Mouse (Mus musculus) thymus, postnatal 14 days (tissue): ENCODE measurements around the gene Fam189a2.

ENCODE experiments used
- DNase-seq: peaks from one replicate; pipeline ENCODE4 v3.0.0; 2021

The Fam189a2 gene

DNA sequence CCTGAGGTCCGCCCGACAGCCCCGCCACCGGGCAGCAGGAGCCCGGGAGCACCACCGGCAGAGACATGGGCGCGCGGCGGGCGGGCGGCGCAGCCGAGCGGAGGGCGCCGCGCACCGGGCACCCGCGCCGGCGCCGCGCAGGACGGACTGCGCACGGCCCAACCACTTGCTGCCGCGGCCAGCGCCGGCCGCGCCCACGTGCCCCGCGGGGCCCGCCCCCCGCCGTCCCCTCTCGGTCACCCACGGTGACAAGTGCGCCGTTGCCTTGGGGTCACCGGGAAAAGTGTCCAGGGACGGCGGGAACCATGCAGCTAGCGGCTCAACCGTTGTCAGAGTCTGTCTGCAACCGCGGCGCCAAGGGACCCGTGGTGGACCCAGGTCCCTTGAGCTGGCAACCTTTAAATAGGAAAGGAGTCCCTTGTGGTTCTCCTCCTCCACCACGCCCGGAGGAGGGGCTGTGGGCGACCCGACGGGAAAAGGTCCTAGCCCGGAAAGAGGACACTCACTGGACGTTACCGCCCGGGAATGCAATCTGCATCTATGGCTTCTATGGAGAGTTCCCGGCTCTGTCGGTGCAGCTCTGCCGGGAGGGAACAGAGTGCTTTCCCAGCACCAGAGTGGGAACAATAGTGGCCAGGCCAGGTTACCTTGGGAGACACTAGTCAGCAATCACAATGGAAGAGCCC lies at the start of gene Fam189a2:
Gene Fam189a2 (minus strand): TSS at position 149 of the 686 bp plus-strand sequence.
- DNase-seq: no peak

- no peak for DNase-seq
Measured at GRCm38 (mm10) chr19:24077658-24078057, 46.8 kb upstream of the Fam189a2 start.

GRCm38 (mm10) chr19:24076536-24076935 lies 45.7 kb upstream of the Fam189a2 start:
- no peak for DNase-seq

DNA sequence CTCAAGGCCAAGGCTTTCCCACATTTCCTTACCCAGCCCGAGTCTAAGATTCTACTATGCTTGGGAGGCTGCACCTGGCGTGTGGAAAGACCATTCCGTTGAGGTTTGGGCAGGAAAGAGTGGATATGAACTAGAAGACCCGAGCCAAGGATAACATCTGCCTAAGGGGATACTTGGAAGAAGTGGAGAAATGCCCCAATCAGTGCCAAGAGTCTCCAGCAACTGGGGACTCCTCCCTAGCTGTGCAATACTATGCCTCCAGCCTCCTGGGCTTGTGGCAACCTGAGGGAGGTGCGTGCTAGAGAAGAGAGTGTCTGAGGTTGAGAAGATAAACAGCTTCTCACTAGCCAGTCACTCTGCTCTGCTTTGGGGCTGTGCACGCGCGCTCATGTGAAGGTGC lies 45.1 kb upstream of the Fam189a2 start:
- no peak for DNase-seq

DNA sequence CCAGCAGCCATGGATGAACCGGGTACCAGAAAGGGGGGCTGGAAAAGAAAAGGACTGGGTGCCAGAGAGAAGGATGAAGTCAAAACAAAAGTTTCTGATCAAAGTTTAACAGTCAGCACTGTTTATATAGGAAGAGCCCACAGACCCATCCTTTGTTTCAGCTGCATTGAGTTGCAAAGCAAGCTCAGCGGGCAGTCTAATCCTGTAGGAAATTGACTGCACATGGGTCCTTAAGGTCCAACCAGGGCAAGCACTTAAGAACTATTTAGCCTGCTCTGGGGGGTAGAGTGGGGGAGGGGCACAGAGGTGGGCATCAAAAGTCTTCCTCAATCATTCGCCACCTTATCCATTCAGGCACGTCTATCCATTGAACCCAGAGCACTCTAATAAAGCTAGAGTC lies 42.3 kb upstream of the Fam189a2 start:
- DNase-seq: no peak

DNA sequence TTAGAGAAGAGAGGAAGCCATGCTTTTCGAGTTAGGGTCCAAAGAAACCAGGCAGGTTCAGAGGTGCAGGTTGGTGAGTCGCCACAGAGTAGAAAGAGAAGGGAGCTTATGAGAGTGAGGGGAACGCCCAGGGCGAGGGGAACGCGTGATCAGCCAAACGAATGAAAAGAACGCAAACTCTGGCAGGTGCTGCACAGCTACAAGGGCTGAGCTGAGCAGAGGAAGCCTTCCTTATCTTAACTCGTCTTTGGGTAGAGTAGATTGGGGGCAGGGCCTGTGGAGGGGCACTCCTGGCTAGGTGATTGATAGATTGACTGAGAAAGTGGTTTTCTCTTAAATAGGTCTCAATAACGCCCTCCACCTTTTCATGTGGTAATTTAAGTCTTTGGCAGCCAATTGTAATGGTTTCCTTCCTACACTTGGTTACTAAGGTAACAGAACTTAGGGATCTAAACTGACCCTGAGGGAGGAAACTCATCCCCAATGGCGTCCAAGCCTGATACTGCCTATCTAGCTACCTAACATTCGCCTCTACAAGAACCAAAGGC lies 33.6 kb upstream of the Fam189a2 start:
- no peak for DNase-seq

- no peak for DNase-seq
Measured at GRCm38 (mm10) chr19:24063585-24063984, 32.8 kb upstream of the Fam189a2 start.

GRCm38 (mm10) chr19:24058851-24059250 lies 28.0 kb upstream of the Fam189a2 start:
- no peak for DNase-seq

GRCm38 (mm10) chr19:24058021-24058420 lies 27.2 kb upstream of the Fam189a2 start:
- no peak for DNase-seq

- DNase-seq: no peak
Measured at GRCm38 (mm10) chr19:24056880-24057279, 26.1 kb upstream of the Fam189a2 start.

GRCm38 (mm10) chr19:24054904-24055303 lies 24.1 kb upstream of the Fam189a2 start:
- no peak for DNase-seq

GRCm38 (mm10) chr19:24054265-24054664 lies 23.4 kb upstream of the Fam189a2 start:
- no peak for DNase-seq

GRCm38 (mm10) chr19:24050514-24050913 lies 19.7 kb upstream of the Fam189a2 start:
- no peak for DNase-seq

GRCm38 (mm10) chr19:24049329-24049728 lies 18.5 kb upstream of the Fam189a2 start:
- DNase-seq: no peak

- DNase-seq: no peak
Measured at GRCm38 (mm10) chr19:24046395-24046993, 15.7 kb upstream of the Fam189a2 start.

GRCm38 (mm10) chr19:24042387-24042786 lies 11.6 kb upstream of the Fam189a2 start:
- no peak for DNase-seq

GRCm38 (mm10) chr19:24039061-24039853 lies 8.4 kb upstream of the Fam189a2 start:
- DNase-seq: no peak

- DNase-seq: no peak
Measured at GRCm38 (mm10) chr19:24034367-24034766, 3.5 kb upstream of the Fam189a2 start.

GRCm38 (mm10) chr19:24032654-24033236 lies 1.9 kb upstream of the Fam189a2 start:
- no peak for DNase-seq

GRCm38 (mm10) chr19:24030511-24030870 lies 328 bp downstream of the Fam189a2 start:
- DNase-seq: no peak

DNA sequence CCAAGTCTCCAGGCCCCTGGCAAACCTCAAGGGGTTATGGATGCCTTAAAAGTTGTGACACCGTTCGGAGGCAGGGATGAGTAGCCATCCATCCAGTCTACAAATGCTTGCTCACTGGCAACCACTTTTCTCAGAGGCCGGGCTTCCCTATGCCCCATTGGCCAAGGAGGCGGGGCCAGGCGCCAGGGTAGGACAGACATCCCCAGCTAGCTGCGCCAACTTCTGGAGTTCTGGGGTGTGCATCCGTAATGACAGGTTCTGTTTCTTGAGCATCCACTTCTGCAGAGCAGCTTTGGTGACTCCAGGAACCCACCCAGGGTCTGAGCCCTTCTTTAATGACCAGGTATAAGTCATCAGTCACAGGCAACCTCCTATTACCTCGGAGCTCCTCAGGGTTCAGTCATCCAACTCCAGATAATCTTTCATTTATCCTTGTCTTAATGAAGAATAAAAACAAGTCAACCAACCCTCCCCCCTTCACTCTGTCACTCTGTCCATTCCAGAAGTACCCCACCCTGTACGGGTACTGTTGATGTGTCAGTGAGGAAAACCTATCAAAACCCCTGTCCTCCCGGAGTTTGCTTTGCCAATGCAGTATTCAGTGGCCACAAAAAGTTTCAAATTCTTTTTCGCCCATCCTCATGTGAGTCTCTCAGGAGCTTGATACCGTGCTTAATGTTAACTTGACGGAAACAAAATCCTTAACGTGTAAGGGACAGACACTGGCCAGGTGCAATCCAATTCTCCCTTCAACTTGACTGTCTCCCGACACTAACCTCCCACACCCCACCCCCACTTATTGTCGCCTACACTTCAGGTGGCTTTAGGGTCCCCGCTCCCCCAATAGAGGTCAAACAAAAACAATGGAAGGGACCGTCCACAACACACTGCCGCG lies 956 bp downstream of the Fam189a2 start:
- no peak for DNase-seq

GRCm38 (mm10) chr19:24025876-24026275 lies 4.9 kb downstream of the Fam189a2 start:
- DNase-seq: no peak
